Mouse (Mus musculus): ENCODE measurements around the gene Tnfsf14. TPM values are rescaled to one million over a fixed set of nuclear protein-coding genes. Genes with fewer than 3 reads are reported as not detected.

Gene Tnfsf14
- total RNA-seq (2023; ENCODE audit: inconsistent age): 0.36 TPM in 1 of 4 replicates, not detected in the others

DNA sequence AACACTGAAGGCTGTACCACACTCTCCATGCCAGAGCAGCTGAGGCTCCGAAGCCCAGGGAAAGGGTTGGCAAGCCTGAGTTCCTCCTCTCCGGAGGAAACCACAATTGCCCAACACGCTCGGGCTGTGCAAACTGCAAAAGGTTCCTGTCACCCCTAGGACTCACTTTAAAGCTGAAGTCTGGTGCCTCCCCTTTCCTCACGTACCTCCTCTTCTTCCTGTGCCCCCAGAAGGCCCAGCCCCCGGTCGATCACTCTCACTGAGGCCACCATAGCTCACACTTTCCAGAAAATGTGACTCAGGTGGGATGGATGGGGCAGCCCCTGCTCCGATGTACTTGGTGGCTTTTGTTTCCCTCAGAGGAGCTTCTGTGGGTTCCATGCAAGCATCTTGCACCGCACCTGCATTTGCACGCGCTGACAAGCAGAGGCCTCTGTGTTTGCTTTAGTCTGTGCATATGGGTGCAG is at the start of gene Tnfsf14:
Gene Tnfsf14, minus strand, starts transcription at position 137 of the 467 bp plus-strand sequence.

DNA sequence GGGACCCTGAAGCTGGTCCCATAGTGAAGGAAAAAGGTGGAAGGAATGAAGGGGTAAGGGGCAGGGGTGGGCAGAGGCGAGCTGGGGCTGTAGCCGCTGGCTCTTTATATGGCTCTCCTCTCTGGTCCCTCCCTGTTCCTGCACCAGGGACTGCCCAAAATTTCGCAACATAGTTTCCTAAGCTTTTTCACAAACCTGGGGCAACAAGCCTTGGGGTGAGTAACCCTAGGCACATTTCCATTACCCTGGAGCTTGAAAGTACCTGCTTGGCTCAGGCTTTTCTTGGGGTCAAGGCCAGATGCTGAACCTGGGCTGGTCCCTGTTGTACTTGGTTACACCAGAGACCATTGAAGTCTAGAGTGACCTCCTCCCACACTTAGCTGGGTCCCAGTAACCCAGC is 34.0 kb upstream of the Tnfsf14 start, which contains the start of gene C3:
Gene C3, minus strand, starts transcription at position 123 of the 400 bp plus-strand sequence.

DNA sequence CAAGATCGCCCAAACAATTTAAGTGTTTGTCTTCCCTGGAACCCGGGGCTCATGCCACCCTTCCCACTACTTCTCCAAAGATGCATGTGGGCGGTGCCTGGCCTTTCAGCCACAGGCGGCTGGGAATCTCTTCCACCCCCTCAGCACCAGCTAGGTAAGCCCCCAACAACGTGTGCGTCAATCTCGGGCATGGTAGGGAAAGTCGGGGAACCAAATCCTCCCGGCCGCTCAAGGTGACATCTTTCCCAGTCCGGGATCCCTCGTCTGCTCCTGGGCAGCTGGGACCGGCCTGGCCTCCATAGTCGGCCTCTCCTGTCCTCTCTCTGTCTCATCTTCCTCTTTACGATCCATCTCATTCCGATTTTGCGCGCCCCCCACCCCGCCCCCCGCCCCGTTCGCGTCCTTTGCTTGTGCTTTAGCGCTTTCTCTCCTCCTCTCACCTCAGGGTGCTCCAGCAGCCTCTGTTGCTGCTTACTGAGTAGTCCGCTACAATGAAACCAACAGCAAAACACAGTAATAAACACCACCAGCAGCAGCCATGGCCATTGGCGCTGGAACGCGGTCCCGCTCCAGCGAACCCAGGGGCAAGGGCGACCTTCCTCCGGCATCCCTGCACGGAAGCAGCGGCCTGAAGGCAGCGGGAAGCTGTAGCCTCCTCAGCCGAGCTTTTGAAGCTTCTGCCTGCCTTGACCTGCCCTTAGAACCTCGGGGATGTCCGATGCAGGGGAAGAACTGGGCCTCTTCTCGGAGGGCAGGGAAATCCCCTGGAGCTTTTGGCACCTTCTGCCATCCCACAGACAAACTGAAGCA is 44.8 kb downstream of the Tnfsf14 start, which contains the start of gene Cd70:
Gene Cd70, minus strand, starts transcription at position 784 of the 810 bp plus-strand sequence.

Other genes starting within 250 kb of the Tnfsf14 start
- not detected in 4 replicates for gene Acer1, start 212.1 kb downstream of the Tnfsf14 start, total RNA-seq (2023; ENCODE audit: inconsistent age)
- 28.2 to 36.9 TPM (median 32.1 TPM) in 4 replicates for gene Clpp, start 203.9 kb downstream of the Tnfsf14 start, total RNA-seq (2023; ENCODE audit: inconsistent age)
- gene Alkbh7, start 196.8 kb downstream of the Tnfsf14 start, total RNA-seq (2023; ENCODE audit: inconsistent age): 11.9 to 19.9 TPM (median 17.6 TPM) in 4 replicates
- 1.7 to 2.1 TPM in 2 of 4 replicates, not detected in the others for gene Pspn, start 194.2 kb downstream of the Tnfsf14 start, total RNA-seq (2023; ENCODE audit: inconsistent age)
- 62.0 to 67.8 TPM (median 67.0 TPM) in 4 replicates for gene Gtf2f1, start 182.9 kb downstream of the Tnfsf14 start, total RNA-seq (2023; ENCODE audit: inconsistent age)
- 0.48 TPM in 1 of 4 replicates, not detected in the others for gene Gm17949, start 182.7 kb downstream of the Tnfsf14 start, total RNA-seq (2023; ENCODE audit: inconsistent age)
- gene Khsrp, start 162.7 kb downstream of the Tnfsf14 start, total RNA-seq (2023; ENCODE audit: inconsistent age): 135 to 137 TPM (median 137 TPM) in 4 replicates
- not detected in 4 replicates for gene Slc25a41, start 152.5 kb downstream of the Tnfsf14 start, total RNA-seq (2023; ENCODE audit: inconsistent age)
- gene Crb3, start 135.1 kb downstream of the Tnfsf14 start, total RNA-seq (2023; ENCODE audit: inconsistent age): 12.1 to 17.9 TPM (median 15.4 TPM) in 4 replicates
- gene Slc25a23, start 134.3 kb downstream of the Tnfsf14 start, total RNA-seq (2023; ENCODE audit: inconsistent age): 15.2 to 25.1 TPM (median 18.8 TPM) in 4 replicates
- gene Dennd1c, start 115.7 kb downstream of the Tnfsf14 start, total RNA-seq (2023; ENCODE audit: inconsistent age): 148 to 162 TPM (median 151 TPM) in 4 replicates
- gene Tubb4a, start 106.4 kb downstream of the Tnfsf14 start, total RNA-seq (2023; ENCODE audit: inconsistent age): 0.22 to 0.36 TPM (median 0.24 TPM) in 3 of 4 replicates, not detected in the other
- gene Tnfsf9, start 88.9 kb downstream of the Tnfsf14 start, total RNA-seq (2023; ENCODE audit: inconsistent age): 0.93 to 1.2 TPM in 2 of 4 replicates, not detected in the others
- not detected in 4 replicates for gene Cd70, start 44.4 kb downstream of the Tnfsf14 start, total RNA-seq (2023; ENCODE audit: inconsistent age)
- gene C3, start 34.0 kb upstream of the Tnfsf14 start, total RNA-seq (2023; ENCODE audit: inconsistent age): 1.1 to 5.8 TPM (median 4.2 TPM) in 4 replicates
- 54.2 to 60.2 TPM (median 57.3 TPM) in 4 replicates for gene Gpr108, start 54.3 kb upstream of the Tnfsf14 start, total RNA-seq (2023; ENCODE audit: inconsistent age)
- 8.7 to 10.7 TPM (median 9.5 TPM) in 4 replicates for gene Trip10, start 55.3 kb upstream of the Tnfsf14 start, total RNA-seq (2023; ENCODE audit: inconsistent age)
- 193 to 203 TPM (median 194 TPM) in 4 replicates for gene Vav1, start 84.9 kb upstream of the Tnfsf14 start, total RNA-seq (2023; ENCODE audit: inconsistent age)
- 7.6 to 16.4 TPM (median 9.0 TPM) in 4 replicates for gene Adgre1, start 164.5 kb upstream of the Tnfsf14 start, total RNA-seq (2023; ENCODE audit: inconsistent age)